Comparison of ENCODE assay signal across 8 mouse cellular contexts in the genomic region with DNA sequence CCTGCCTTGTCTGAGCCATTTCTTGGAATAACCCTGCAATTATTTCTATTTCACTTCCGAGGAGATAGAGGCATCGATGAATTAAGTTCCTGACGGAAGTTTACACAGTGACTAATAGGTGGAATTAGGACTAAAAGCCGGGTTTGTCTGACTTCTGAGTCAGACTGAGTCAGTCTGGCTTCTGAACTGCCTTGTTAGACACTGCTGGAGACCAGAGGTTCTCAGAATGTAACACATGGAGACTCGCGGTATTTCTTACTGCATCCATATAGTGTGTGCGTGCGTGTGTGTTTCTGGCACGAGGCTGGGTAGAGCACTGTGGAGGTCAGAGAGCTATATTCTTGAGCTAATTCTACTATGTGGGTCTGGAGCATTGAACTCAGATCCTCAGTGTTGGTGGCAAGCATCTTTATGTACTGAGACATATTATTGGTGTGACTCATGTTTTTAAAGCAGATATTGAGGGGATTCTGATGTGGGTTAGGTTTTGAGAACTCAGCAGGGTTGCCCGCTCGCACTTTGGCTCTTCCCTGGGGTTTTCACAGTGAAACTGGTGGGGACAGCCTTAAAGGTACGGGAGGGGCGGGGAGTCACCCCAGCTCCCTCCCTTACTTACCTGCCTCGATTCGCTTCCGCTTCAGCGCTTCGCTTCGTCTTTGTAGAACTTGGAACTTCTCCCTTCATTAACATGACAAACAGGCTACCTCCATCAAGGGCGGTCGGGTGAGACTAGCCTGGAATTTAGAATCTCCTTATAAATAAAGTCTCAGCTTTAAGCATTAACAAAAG.
DNase-seq lines count a peak whose midpoint lies in the region; ATAC-seq lines count a peak whose summit lies in the region.

No protein-coding gene starts in this region.

- peak overlapping the region; percentile 41 for H3K4me2 ChIP-seq in limb, embryonic 12.5 days

- peaks cover 25% of the 10 kb centered on the region for H3K27me3 ChIP-seq in forebrain, embryonic 10.5 days (ENCODE audit: poor library complexity, severe bottlenecking)
- H3K27me3 ChIP-seq in limb, embryonic 12.5 days: peaks cover 26% of the 10 kb centered on the region

- H3K9me3 ChIP-seq in forebrain, embryonic 10.5 days: no peaks in the 10 kb centered on the region
- no peaks in the 10 kb centered on the region for H3K9me3 ChIP-seq in limb, embryonic 12.5 days

- WGBS in forebrain, embryonic 10.5 days: 11% methylated on average over 21 of the region's 21 CpGs
- WGBS in limb, embryonic 12.5 days: 7% methylated on average over 21 of the region's 21 CpGs

- H3K4me1 ChIP-seq in forebrain, embryonic 10.5 days: peaks cover 13% of the 10 kb centered on the region
- H3K4me1 ChIP-seq in limb, embryonic 12.5 days (replicated peaks): no peaks in the 10 kb centered on the region; the same call in 1 of the 2 replicates

- peak overlapping the region; percentile 22 for H3K4me3 ChIP-seq in forebrain, embryonic 10.5 days
- peak overlapping the region; percentile 10 for H3K4me3 ChIP-seq in limb, embryonic 12.5 days (replicated peaks)

- no peaks in the 10 kb centered on the region for H3K36me3 ChIP-seq in forebrain, embryonic 10.5 days (replicated peaks)
- H3K36me3 ChIP-seq in limb, embryonic 12.5 days: no peaks in the 10 kb centered on the region

- no peak overlapping the region for H3K9ac ChIP-seq in limb, embryonic 12.5 days (replicated peaks)

- H3K27ac ChIP-seq in forebrain, embryonic 10.5 days: no peak overlapping the region
- H3K27ac ChIP-seq in limb, embryonic 12.5 days: no peak overlapping the region

- no peak for DNase-seq in frontal cortex, postnatal 25 days (ENCODE audit: low spot score in 2 of 2)
- DNase-seq in 416B (ENCODE audit: low read depth): peak; percentile 54
- DNase-seq in forebrain, embryonic 10.5 days (ENCODE audit: extremely low spot score, low spot score): no peak
- no peak for DNase-seq in right cerebral cortex, postnatal 14 days
- DNase-seq in layer of hippocampus, adult 11-12 months (ENCODE audit: low spot score): no peak

- ATAC-seq in frontal cortex, adult (ENCODE audit: low TSS enrichment): peak; percentile 42
- no peak for ATAC-seq in limb, embryonic 12.5 days (ENCODE audit: insufficient number of reproducible peaks, insufficient read depth, low FRiP score, low TSS enrichment, low read depth)
- ATAC-seq in erythroblast, adult 5-6 weeks (replicated peaks; ENCODE audit: low FRiP score, poor library complexity, severe bottlenecking): no peak
